Mouse (Mus musculus) megakaryocyte, embryonic 14.5 days (primary cell): ENCODE measurements around the gene Adgrb2.

Experiments used
- FLI1 ChIP-seq: IDR thresholded peaks from 2 replicates; pipeline ENCODE4 v1.6.1; 2012; ENCODE audit warnings: low read length, inconsistent platforms, mixed read lengths
- GATA1 ChIP-seq: IDR thresholded peaks from 3 replicates; pipeline ENCODE4 v1.6.1; 2012; ENCODE audit warnings: mixed read lengths, low read length, inconsistent platforms, borderline replicate concordance

DNA sequence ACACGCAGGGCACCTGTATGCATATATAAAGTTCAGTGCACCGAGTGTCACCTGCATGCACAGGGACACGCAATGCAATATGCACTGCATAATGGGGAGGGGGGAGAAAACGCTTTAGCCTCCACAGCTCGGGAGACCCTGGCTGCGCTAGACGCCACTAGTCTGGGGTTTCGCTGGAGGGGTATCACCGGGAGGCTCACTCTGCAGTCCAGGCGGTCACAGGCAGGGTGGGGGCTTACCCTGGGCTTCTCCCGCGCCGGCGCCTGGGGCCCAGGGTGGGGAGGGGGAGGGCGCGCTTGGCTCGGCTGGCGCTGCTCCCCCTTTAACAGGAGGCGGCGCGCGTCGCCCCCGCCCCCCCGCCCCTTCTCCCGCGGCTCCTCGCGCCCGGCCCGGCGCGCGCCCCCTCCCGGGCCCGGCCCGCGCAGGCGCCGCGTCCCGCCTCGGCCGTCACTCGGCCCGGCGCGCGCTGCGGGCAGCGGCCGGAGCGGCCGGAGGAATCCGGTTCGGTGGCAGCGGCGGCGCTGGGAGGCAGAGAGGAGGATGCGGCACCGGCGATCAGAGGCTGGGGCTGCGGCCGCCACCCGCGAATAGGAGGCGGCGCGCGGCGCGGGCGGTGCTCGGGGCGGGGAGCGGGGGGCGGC is at the start of gene Adgrb2:
- no peak for TF ChIP-seq GATA1
- TF ChIP-seq FLI1, result no peak
